Mouse (Mus musculus) cerebellum, adult 9-11 months (tissue): Measurements from ENCODE around the gene Cdyl.

ENCODE experiments used
- DNase-seq: peaks from one replicate; pipeline ENCODE4 v3.0.0; 2022

Cdyl gene

DNA sequence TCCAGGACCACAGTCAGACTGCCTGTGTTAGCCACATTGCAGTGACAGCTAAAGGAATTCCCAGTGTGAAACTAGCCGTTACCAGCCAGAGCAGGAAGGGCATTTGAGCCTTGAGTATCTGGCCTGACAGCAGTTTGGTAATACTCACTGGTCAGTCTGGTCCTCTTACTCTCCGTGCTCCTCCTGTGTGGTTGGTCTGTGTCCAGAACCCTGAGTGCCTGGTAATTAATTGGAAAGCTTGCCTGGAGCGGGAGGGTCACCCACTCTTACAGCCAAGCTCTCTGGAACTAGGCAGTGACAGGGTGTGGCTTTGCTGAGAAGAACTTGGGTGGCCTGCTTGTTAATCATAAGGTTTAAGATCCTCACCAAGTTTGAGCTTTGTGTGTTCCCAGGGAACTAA, 189.1 kb downstream of the Cdyl start:
- peak; percentile 66 for DNase-seq

DNA sequence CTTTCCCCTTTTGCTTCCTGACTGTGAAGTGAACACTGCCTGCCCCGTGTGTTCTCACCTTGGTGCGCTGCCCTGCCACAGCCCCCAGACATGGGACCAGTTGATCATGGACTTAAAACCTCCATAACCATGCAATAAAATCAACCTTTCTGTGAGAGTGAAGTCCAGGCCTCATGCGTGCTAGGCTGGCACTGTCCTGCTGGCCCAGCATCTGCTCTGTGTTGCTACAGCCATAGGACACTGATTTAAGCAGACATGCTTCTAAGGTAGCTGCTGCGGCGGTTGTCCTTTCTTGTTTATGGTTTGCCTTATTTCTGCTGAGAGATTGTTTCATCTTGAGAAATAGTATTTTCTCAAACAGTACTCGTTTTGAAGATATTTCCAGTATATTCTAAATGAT, 191.9 kb downstream of the Cdyl start:
- DNase-seq: peak; percentile 40

DNA sequence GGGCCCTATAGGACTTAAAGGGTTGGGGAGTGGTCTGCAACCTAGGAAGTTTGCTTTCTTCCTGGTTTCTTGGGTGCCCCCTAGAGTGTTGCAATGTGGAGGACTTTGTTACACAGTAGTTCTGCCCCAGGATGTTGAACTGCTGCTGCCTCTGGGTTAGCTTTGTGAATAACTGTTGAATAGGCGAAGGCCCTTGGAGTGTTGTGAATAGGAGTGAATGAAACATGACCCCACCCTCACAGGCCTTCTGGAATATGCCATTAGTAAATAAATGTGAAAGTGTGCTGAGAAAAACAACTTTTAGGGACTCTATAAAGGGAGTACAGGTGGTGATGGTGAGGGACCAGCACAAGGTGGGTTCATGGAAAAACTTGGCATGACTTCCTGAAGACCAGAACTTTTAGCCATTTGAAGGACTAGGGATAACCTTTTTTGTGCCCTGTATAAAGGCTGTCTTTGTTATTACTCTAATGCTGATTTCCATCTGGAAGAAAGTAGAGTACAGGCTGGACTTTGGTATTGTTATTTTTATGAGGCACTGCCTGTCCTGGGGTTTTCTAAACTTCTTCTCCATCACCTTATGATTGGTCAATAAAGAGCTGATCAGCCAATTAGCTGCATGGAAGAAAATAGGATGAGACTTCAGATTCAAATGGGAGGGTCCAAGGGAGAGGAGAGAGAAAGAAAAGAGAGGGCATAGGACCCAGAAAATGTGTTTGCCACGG, 193.4 kb downstream of the Cdyl start:
- DNase-seq: no peak

DNA sequence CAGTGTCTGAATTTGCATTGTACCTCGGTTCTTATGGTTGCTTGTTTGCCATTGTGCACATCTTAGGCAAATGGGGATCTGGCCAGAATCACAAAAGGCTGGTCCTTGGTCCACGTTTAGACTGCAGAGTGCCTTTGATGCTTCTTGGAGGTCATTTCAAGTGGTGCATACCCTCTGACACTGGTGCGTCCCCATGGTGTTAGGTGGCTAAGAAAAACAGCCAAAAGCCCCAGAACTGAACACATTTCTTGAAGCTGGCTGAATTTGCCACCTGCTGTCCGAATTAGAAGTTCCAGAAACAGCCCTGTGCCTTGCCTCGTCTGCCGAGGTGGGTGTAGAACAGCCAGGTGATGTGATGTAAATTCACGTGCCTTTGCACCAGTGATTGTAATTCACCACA, 197.9 kb downstream of the Cdyl start:
- no peak for DNase-seq

DNA sequence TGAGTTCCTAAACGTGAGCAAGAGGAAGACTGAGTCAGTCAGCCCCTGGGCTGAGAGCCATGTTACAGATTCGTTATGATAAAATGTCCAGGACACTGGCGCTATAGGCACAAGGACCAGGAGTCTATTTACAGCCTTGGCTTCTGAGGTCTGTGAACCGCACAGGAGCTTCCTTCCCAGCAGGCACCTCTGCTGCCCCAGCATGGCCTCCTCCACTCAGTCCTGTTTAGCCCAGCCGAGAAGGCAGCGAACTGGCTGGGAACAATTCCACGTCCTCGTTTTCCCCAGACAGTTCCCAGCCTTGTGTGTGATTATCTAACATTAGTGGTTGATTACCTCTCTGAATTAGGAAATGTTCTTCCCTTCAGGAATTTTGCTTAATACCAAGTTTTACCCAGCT, 201.3 kb downstream of the Cdyl start:
- DNase-seq: peak; percentile 51

DNA sequence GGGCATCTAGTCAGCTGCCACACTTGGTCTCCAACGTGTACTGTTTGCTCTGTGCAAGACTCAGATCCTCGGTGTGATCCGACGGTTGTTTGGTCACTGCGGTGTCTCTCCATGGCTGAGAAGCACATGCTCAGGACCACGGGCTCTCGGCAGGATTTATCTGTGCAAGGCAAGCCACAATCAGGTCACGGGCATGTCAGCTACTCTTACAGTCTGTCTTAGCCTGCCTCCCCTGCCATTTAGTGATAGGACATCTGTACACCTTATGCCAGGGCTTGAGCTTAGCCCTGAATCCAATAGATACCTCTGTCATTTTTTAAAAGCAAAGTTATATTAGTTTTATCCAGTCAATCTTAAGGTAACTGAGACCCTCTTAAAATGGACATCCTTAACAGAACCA, 211.0 kb downstream of the Cdyl start:
- DNase-seq: no peak

DNA sequence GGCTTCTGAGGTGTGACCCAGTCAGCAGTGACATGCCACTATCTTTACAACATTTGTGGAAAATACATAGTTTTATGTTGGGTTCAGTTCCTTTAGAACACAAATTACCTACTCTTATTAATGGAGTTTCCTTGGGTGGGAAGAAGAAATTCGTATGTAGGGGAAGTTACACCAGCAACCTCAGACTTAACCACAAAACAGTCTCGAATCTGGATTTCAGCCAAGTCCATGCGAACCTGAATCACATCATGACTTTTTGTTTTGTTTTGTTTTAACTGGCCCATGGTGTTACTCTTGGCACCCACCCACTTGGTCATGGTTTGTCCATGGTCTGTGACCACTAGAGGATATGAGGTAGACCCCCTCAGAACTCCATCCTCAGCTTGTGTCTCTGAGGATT, 211.5 kb downstream of the Cdyl start:
- DNase-seq: no peak

DNA sequence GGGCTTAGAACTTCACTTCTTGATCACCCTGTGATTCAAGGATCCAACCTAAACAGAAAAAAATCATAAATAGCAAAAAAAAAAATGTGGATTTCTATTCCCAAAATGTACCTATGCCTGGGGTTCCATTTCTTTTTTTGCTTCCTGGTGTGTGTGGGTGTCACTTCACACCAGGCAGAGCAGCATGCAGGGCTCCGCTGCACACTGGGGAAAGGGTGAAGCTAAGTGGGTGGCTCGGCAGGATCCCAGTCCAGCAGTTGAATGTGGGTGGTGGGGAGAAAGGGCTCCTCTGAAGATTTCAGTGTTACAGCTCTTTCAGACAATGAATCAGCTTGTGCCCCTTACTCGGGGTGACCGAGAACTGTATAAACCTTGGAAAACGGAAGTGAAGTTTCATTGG, 215.8 kb downstream of the Cdyl start:
- no peak for DNase-seq

DNA sequence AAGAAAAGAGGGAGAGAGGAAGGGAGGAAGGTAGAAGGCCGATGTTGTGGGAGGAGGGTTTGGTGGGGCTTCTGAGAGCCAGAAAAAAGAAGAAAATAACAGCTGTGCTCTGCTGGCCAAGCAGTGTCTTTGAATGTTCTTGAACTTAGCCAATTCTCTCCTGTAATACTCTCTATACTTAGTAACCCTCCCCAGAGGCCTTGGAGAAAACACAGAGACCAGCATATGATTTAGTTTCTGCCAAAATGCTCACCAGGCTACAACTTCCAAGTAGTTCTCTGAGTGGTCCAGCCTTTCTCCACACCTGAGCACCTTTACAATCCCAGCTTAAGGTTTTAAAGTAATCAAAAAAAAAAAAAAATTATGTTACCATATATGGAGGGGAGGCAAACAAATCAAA, 218.6 kb downstream of the Cdyl start:
- no peak for DNase-seq

DNA sequence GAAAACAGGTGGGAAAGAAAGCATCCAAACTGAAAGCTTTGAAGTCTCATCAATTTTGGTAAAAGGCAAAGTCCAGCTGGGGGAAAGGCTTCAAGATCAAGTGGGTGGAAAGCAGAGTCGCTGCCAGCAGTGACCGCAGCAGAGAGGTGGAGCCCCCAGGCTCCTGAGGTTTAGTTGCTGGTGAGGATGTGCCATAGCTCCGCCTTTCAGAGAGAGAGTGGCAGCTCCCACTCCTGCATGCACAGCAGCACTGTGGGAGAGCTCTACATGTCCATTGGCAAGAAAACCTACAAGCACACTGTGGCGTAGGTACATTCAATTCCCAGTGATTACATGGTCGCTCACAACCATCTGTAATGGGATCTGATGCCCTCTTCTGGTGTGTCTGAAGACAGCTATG, 219.4 kb downstream of the Cdyl start:
- no peak for DNase-seq

DNA sequence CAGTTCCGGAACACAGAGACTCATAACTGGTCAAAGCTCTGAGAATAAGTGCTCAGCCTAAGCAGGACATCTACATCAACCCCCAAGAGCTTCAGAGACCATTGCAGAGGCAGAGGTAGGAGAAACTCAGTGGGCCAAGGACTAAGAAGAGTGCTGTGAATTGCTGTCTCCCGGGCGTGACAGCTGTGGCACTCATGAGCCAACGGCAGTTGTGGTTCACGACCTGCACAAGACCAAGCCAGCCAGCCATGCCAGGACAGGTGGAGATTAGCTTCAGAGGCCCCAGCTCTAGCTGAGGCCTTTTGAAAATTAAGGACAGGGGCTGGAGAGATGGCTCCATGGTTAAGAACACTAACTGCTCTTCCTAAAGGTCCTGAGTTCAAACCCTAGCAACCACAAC, 219.9 kb downstream of the Cdyl start:
- DNase-seq: no peak

DNA sequence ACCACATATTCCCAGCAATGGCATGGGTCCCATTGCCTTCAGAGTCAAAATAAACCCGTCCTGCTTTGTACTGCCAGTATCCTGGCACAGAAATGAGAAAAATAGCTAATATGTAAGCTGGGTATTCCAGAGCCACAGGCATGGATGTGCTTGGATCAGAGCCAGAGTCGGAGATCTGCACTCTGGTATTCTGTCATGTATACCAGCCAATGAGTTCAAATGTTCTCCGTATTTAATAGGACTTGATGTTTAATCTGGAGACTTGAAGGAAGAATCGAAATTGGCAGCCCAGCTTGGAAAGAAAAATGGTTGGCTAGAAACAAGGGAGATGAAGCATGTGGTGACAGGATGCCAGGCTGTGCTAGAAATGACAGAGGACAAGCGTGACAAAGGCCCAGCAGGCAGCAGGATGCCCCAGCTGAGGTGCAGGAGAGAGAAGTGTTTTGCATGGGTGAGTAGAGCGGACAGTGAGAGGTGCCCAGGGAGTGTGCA, 221.0 kb downstream of the Cdyl start:
- no peak for DNase-seq

DNA sequence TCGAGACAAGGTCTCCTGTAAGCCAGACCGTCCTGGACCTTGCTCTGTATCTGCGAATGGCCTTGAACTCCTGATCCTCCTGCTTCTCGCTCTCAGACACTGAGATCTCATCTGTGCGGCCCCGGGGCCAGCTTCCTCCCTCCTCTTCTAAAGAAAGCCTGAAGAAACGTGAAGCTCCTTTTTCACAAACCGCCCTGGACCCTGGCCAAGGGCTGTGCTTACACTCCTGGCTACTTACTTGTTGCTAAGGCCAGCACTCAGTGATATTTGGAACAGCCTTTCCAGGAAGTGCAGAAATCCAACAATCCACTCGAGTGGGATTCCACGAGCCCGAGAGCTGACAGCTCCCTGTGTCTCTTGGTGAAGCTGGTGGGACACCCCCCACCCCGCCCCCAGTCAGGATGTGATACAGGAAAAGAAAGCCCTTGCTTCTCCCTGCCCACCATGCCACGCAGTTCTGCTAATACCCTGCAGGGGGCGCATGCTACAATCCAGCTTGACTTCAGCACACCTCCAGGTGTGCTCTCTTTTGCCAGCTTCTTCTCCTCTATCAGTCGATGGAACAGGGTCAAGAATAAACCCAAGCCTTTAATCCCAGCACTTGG, 226.6 kb downstream of the Cdyl start:
- peak; percentile 22 for DNase-seq

DNA sequence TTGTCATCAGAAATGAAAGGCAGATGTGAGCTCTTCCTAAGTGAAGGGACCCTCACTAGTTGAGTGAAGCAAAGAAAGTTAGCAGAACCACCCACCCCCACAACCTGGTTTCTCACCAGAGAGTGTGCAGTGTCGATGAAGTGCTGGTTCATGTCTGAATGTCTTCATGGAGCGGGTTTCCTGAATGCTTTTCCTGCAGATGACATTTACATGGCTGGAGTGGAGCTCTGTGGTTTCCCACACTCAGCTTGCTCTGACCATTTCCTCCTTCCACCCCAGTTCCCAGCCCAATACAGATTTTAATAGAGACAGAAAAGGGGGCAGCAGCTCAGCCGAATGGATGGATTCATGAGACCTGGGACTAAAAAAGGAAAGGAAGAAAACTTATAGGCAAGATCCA, 233.2 kb downstream of the Cdyl start:
- no peak for DNase-seq

DNA sequence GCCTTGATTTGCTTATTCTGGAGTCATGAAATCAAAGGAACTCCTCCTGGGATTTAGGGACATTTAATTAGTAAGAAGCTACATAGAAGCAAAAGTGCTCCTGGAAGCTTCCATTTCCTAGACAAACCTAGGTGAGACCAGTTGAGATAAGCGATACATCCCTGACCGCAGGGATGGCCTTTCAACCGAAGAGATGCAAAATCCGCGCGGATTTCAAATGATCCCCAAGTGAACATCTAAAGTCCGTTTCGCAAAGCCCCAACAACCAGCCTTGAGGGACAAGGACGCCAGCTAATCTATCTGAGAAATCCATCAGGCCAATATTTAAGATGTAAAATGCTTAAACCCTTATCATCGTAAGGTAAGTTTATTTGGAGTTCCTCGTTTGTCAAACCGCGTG, 245.7 kb downstream of the Cdyl start:
- no peak for DNase-seq

DNA sequence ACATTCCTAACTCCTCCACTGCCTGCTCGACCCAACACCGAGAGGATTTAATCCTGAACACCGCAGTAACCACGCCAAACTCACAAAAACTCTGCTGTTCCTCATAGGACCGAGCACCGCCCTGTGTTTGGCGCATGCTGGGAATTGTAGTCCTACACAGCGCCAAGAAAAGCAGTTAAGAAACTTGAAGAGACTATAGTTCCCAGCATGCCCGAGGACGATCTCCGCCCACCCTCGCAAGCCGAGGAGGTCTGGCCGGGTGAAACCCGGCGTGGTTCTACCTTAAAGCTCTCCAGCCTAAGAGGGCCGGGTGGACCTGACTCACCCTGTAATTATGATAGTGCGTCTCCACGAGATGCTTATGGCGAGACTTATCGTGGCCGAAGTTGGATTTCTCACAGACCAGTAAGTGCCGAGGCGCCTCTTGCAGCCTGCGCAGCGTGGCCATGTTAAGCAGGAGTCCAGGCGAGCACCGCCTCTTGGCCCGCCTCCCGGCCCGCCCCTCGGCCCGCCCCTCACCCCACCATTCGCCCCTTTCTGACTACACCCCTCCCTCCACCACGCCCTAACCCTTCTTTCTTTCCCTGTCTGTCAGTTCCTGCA, 246.3 kb downstream of the Cdyl start, which contains the start of gene Rpp40:
Gene Rpp40 (minus strand): TSS at position 481 of the 603 bp plus-strand sequence.
- DNase-seq: peak; percentile 92

DNA sequence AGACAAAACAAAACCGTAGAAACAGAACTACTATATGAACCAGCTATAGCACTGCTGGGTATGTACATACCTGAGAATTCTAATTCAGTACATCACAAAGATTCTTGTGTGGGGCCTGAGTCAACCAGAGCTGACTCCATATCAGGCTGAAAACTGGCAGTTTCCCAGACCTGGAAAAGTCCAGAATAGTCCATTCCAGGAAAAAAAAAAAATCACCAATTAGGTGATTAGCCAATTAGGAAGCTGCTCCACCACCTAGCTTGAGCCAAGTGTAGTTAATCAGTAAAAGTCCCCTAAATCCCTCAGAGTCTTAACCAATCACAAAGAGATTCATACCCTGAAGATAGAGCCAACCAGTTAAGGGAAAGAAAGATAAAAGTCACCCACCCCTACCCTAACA, 251.8 kb downstream of the Cdyl start:
- no peak for DNase-seq
